ENCODE assay signal across 29 mouse cellular contexts in the genomic region with DNA sequence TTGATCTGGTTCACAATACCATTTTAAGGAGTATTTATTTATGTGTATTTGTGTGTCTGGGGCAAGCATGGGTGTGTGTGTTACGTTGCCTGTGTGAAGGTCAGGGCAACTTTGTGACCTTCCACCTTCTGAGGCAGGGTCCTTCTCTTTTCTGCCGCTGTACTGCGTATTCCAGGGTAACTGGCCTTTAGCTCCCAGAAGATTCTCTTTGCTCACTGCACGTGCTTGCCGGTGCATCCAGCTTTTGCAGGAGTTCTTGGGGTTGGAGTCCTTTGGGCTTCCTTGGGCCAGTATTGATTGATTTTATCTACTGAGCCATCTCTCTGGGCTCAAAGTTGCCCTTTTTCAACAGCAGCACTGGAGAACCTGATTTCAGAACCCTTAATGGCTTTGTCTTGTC. TPM values are rescaled to one million over a fixed set of nuclear protein-coding genes. Genes with fewer than 3 reads are reported as not detected.
"Had no signal": no experiment of that assay in that cellular context is flagged by ENCODE, and none has a peak within 500 bp of the region (broad histone marks: within the 10 kb centered on the region; RNA-seq: fewer than 3 reads in every experiment).

No protein-coding gene starts in this region.

- ATAC-seq: forebrain, embryonic 13.5 days; forebrain, embryonic 14.5 days; forebrain, embryonic 15.5 days; forebrain, embryonic 16.5 days; forebrain, postnatal 0 days had no signal

- H3K27ac ChIP-seq: embryonic facial prominence, embryonic 10.5 days; embryonic facial prominence, embryonic 12.5 days; embryonic facial prominence, embryonic 13.5 days; embryonic facial prominence, embryonic 15.5 days; forebrain, embryonic 10.5 days; forebrain, embryonic 12.5 days; forebrain, embryonic 13.5 days; forebrain, embryonic 15.5 days; gastrocnemius, adult 2 months; heart, adult 2 months had no signal

- H3K4me3 ChIP-seq: embryonic facial prominence, embryonic 10.5 days; embryonic facial prominence, embryonic 12.5 days; embryonic facial prominence, embryonic 13.5 days; embryonic facial prominence, embryonic 15.5 days; erythroblast, embryonic 14.5 days; forebrain, embryonic 10.5 days; forebrain, embryonic 12.5 days; forebrain, embryonic 13.5 days; forebrain, embryonic 15.5 days; gastrocnemius, adult 2 months; heart, adult 2 months had no signal

- H3K27me3 ChIP-seq: embryonic facial prominence, embryonic 12.5 days; embryonic facial prominence, embryonic 13.5 days; embryonic facial prominence, embryonic 15.5 days; forebrain, embryonic 12.5 days; forebrain, embryonic 13.5 days; forebrain, embryonic 15.5 days had no signal

- H3K9me3 ChIP-seq: embryonic facial prominence, embryonic 10.5 days; embryonic facial prominence, embryonic 12.5 days; embryonic facial prominence, embryonic 13.5 days; embryonic facial prominence, embryonic 15.5 days; forebrain, embryonic 10.5 days; forebrain, embryonic 12.5 days; forebrain, embryonic 13.5 days; forebrain, embryonic 15.5 days had no signal

- DNase-seq: cerebellum, adult 8-10 months; cerebellum, adult 9-10 months; cerebellum, adult 9-11 months; cerebellum, postnatal 10 days; cerebellum, postnatal 14 days; cerebellum, postnatal 25 days; cerebellum, postnatal 36 days; embryo, embryonic 11 days; forebrain, postnatal 0 days; gastrocnemius, adult 2 months; gastrocnemius, postnatal 10 days; gastrocnemius, postnatal 14 days; gastrocnemius, postnatal 25 days; gastrocnemius, postnatal 36 days; heart, adult 18-20 months; heart, adult 2 months had no signal

- H3K9ac ChIP-seq: embryonic facial prominence, embryonic 12.5 days; embryonic facial prominence, embryonic 13.5 days; embryonic facial prominence, embryonic 15.5 days; forebrain, embryonic 12.5 days; forebrain, embryonic 13.5 days; forebrain, embryonic 15.5 days; forebrain, postnatal 0 days had no signal

- H3K4me2 ChIP-seq: embryonic facial prominence, embryonic 12.5 days; embryonic facial prominence, embryonic 13.5 days; embryonic facial prominence, embryonic 15.5 days; forebrain, embryonic 12.5 days; forebrain, embryonic 13.5 days; forebrain, embryonic 15.5 days had no signal

- H3K4me1 ChIP-seq: embryonic facial prominence, embryonic 10.5 days; embryonic facial prominence, embryonic 12.5 days; embryonic facial prominence, embryonic 13.5 days; embryonic facial prominence, embryonic 15.5 days; forebrain, embryonic 12.5 days; forebrain, embryonic 13.5 days; forebrain, embryonic 15.5 days had no signal

- H3K36me3 ChIP-seq: embryonic facial prominence, embryonic 12.5 days; embryonic facial prominence, embryonic 13.5 days; embryonic facial prominence, embryonic 15.5 days; forebrain, embryonic 12.5 days had no signal

RNA-seq across cellular contexts. Expression of a gene that starts 12.3 kb away (rescaled TPM):
- total RNA-seq: gastrocnemius, adult 18-20 months; gastrocnemius, adult 2 months; gastrocnemius, postnatal 25 days; gastrocnemius, postnatal 36 days; granulocyte monocyte progenitor cell, adult 5-6 weeks had no signal
